Mouse (Mus musculus) retina, postnatal 1 day (tissue): ENCODE measurements around the gene Gm4756.
"Not testable (repeated sequence)": the region's sequence is repeated elsewhere in the genome, so short reads cannot be mapped to it uniquely, and the experiment has no call there.

Experiments
- DNase-seq: peaks from one replicate; pipeline ENCODE4 v3.0.0-alpha.2; 2012

Gene Gm4756

DNA sequence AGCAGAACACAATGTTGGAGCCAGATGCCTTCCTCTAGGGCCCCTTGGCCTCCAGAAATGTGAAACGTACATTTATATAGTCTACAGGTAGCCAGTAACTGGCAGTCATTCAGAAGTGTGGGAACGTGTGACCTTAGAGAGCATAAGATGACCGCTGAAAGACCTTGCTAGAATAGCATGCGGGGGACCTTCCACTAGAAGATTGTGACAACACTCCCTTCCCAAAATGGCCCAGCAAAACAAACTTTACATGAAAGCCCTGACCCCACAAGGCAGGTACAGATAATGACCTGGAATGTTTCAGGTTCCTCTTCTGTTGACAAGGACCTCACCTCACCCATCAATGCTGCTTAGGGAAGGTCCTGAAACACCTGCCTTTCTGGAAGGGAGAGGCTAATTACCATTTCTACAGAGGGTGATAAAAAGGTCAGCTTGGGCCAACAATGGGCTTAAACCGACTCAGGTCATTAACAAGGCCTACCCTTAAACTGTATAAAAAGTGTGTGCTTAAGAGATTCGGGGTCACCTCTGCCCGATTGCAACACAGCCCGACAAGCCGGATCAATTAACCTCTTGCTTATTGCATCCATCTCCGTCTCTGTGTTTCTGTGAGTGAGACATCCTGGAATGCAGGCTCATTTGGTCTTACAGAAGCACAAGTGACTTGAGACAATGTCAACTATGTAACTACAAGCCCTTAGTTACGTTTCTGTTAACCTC, at the start of gene Gm4756:
Gm4756 (minus strand) TSS at position 51 of the 720 bp plus-strand sequence.
- no peak for DNase-seq

GRCm38 (mm10) chr12:72694901-72695463, 45.5 kb upstream of the Gm4756 start:
- DNase-seq, result peak; percentile 55

- DNase-seq, result no peak
Observed at GRCm38 (mm10) chr12:72694438-72694837, 45.0 kb upstream of the Gm4756 start.

DNA sequence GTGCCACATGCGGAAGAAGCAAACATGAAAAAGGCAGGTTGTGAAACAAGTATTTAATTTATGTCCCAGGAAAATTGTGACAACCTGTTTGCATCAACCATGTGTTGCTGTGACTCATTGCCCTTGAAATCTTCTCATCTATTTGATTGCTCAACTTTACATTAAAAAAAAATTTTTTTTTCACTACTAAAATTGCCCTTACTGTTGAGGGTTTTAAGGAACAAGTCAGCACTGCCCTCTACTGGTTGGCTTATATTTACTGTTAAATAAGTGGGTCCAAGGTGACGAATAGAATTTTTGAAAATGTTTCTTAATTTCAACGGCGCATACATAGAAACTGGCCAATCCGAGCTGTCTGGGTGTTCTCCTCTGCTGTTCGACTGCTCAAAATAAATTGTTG, 44.4 kb upstream of the Gm4756 start:
- DNase-seq, result peak; percentile 62

GRCm38 (mm10) chr12:72688281-72688680, 38.8 kb upstream of the Gm4756 start:
- peak; percentile 66 for DNase-seq

GRCm38 (mm10) chr12:72687741-72688140, 38.3 kb upstream of the Gm4756 start:
- DNase-seq, result not testable (repeated sequence)

DNA sequence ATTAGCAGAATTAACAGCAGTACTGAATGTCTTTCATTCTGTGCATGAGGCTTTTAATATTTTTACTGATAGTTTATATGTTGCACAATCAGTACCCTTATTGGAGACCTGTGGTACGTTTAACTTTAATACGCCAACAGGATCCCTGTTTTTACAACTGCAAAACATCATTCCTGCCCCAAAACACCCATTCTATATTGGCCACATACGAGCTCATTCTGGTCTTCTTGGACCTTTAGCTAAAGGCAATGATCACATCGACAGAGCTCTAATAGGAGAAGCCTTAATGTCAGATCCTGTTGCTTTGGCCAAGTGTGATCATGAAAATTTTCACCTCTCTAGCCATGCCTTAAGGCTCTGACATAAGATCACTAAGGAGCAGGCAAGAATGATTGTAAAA, 37.1 kb upstream of the Gm4756 start:
- not testable (repeated sequence) for DNase-seq

- no peak for DNase-seq
Observed at GRCm38 (mm10) chr12:72683612-72684011, 34.2 kb upstream of the Gm4756 start.

DNA sequence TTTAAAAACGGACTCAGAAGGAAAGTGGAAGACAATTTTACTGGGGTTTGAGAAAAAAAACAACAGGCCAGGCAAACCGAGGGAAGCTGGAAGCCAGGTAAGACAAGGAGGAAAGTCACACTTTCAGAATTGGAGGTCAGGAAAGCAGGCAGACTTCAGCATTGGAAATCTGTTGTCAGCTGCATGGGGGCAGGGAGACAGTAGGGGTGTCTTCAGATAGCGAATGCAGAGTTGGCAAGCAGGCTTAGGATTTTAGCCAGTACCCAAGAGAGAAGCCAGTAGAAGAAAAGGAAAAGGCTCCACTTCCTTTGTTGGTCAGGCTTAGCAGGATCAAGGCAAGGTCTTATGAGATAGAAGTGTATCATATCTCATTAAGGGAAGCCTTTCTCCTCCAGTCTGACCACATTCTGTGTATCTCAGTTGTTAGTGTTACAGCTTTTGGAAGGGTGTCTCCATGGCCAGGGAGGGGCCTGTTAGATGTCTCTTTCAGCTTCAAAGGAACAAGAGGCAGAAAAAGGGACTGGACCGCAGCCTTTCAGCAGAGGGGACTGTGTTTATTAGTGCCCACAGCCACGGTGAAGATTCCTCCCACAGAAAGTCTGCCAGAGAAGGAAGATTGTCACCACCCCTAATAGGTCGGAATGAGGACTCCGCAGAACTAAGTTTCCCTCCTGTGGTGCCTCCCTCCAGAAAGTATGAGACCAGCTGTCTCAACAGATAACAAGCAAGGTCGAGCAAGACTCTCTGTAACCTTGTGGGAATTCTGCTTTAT, 33.2 kb upstream of the Gm4756 start:
- DNase-seq, result peak; percentile 35

- no peak for DNase-seq
Observed at GRCm38 (mm10) chr12:72681919-72682318, 32.5 kb upstream of the Gm4756 start.

DNA sequence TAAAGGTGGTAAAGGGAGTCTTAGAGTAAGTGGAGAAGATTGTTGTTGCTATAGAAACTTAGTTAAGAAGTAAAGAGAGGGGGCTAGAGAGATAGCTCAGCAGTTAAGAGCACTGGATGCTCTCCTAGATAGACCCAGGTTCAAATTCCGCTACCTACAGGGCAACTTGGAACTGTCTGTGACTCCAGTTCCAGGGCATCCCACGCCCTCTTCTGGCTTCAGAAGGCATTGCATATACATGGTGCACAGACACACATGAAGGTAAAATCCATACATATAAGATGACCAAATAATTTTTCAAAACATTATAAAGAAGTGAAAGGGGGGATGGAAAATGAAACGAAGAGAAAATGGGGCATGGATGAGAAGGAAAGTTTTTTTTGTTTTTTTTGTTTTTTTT, 30.2 kb upstream of the Gm4756 start:
- DNase-seq, result no peak

DNA sequence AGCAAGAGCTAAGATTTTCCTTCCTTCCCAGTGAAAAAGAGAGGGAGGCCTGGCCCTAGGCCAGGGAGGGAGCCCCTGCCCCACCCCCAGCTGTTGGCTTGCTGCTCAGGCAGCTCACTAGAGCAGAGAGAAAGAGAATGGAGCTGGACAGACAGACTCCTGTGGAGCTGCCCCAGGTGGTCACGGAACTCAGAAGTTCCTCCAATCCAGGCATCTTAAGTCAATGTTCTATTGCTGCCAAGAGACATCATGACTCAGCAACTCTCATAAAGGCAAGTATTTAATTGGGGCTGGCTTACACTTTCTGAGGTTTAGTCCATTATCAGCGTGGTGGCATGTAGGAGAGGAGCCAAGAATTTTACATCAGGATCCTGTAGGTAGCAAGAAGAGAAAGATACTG, 25.4 kb upstream of the Gm4756 start:
- DNase-seq, result no peak

GRCm38 (mm10) chr12:72674079-72674797, 24.8 kb upstream of the Gm4756 start:
- no peak for DNase-seq

GRCm38 (mm10) chr12:72671516-72672135, 22.2 kb upstream of the Gm4756 start:
- no peak for DNase-seq

DNA sequence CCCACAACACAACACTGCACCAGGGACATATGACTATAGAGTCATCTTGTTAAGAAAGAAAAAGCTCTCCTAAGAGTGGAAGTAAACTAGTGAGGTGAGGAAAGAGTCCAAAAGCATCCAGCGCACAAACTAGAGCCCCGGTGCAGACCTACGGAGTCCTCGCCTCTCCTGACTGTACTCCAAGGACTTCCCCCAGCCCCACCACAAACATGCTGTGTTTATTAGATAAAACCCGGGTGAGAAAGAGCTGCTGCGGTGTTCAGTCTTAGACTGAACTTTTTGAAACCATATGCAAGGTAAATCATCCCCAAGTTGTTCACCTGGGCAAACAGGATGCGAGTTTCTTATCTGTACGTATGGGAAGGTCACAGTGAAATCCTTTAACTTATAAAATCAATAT, 21.5 kb upstream of the Gm4756 start:
- DNase-seq, result no peak

- peak; percentile 19 for DNase-seq
Observed at GRCm38 (mm10) chr12:72667868-72668469, 18.5 kb upstream of the Gm4756 start.

DNA sequence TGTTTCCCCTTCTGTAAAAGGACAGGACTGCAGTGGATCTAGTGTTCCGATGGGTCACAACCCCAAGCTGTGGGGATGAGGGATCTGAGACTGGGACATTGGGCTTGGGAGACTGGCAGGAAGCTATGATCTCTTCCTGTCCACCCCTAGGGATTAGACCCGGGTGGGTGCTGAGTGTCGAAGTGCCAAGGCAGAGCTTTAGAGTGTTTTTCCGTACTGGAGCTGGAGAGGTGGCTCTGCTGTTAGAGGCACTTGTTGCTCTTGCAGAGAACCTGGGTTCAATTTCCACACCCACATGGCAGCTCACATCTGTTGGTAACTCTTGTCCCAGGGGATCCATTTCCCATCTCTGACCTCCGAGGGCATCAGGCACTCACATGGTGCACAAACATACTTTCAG, 16.6 kb upstream of the Gm4756 start:
- DNase-seq, result no peak

DNA sequence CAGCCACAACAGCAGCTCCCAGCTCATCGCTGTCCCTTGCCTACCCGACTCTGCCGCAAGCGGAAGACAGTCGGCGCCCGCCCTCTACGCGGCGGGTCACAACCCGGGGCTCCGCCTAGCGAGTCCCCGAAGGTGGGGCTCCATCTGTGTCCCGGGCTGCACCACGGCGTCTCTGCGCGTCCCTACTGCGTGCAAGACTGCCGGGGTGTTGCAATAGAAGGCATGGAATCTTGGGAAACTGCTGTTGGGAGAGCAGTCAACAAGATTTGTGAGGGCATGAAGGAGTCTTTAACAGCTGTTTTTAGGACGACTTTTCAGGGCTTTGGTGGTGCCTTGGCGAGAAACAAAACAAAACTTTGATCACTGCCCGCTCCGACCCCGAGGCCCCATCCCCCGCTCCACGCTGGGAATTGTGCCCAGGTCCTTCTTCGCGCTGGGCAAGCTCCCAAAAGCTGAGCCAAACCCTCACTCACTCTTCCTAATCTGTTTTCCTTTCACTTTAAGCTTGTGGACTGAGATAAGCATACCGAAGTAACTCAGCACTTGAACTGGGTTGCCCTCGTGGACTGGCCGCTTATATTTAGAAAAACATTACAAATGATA, 15.4 kb upstream of the Gm4756 start, which contains the start of gene Dhrs7:
Dhrs7 (minus strand) TSS at position 175 of the 603 bp plus-strand sequence.
- DNase-seq, result peak; percentile 86

DNA sequence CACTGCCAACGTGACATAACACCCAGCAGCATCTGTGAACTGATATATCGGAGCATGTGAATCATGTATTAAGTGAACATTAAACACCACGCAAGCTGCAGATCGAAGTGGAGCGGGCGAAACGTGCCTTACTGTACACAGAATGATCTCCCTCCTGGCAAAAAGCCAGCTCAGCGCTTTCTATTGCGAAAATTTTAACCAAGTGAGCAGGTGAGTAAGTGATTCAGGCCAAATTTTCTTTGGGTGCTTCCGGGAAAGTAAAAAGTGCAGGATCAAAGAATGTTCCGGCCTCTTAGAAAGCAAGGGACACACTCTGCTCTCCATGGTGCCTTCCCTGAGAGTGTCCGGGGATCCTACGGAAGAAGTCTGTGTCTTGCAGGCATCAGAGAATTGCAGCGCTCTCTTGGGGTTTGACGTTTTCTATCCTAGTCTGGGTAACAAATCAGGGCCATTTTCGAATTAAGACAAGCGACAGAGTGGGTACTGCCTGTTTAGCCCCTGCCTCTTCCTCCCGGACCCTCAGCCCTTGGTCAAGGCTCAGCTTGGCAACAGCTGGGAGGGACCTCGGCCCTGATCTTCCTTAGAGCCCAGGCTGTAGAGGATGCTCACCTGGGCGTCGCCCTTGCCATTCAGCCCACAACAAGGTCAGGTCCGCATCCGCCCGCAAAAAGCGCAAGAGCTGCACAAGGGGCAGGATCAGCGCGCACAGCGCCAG, 14.7 kb upstream of the Gm4756 start:
- DNase-seq, result no peak

- DNase-seq, result no peak
Observed at GRCm38 (mm10) chr12:72655775-72656174, 6.3 kb upstream of the Gm4756 start.

- DNase-seq, result peak; percentile 84
Observed at GRCm38 (mm10) chr12:72654698-72655097, 5.2 kb upstream of the Gm4756 start.
